Mouse (Mus musculus) MEL (cell line): Measurements from ENCODE around the gene Pgpep1l. TPM values are rescaled to one million over a fixed set of nuclear protein-coding genes. Genes with fewer than 3 reads are reported as not detected.

Experiments
- DNase-seq: peaks from one replicate; pipeline ENCODE4 v3.0.0; 2011; ENCODE audit warnings: low read depth, low spot score
- H3K27ac ChIP-seq: 2 replicates; pipeline ENCODE4 v1.5.1; 2012; ENCODE audit warnings: low read depth, mild to moderate bottlenecking, control low read depth, low read length, moderate library complexity; ENCODE audit not compliant: control insufficient read depth
- H3K27me3 ChIP-seq, 2 experiments: fragments of 150-350 bp in 1 of 2; sonication (generic) in 1 of 2; 2 replicates each; pipeline ENCODE4 v1.6.1; 2012; ENCODE audit warnings: low read length in 2 of 2, mild to moderate bottlenecking in 2 of 2, improper control_type of control experiment in 1 of 2, moderate library complexity in 1 of 2; ENCODE audit not compliant: insufficient read depth in 2 of 2, control insufficient read depth in 1 of 2
- H3K36me3 ChIP-seq, 2 experiments: 2 replicates each; pipeline ENCODE4 v1.6.1; 2012 to 2014; ENCODE audit warnings: low read length in 2 of 2, improper control_type of control experiment in 1 of 2, inconsistent platforms in 1 of 2, mild to moderate bottlenecking in 1 of 2; ENCODE audit not compliant: insufficient read depth in 2 of 2, control insufficient read depth in 1 of 2
- H3K4me1 ChIP-seq, 2 experiments: fragments of 150-350 bp in 1 of 2; sonication (generic) in 1 of 2; 2 replicates each; pipeline ENCODE4 v1.6.1; 2012; ENCODE audit warnings: low read length in 2 of 2, improper control_type of control experiment in 1 of 2, mild to moderate bottlenecking in 1 of 2; ENCODE audit not compliant: insufficient read depth in 2 of 2, control insufficient read depth in 1 of 2
- H3K4me3 ChIP-seq, 2 experiments: fragments of 150-350 bp in 1 of 2; sonication (generic) in 1 of 2; 2 replicates each; pipeline ENCODE4 v1.5.1; 2012; ENCODE audit warnings: low read depth in 2 of 2, low read length in 2 of 2, mild to moderate bottlenecking in 2 of 2, moderate library complexity in 2 of 2, control low read depth in 1 of 2, improper control_type of control experiment in 1 of 2; ENCODE audit not compliant: control insufficient read depth in 1 of 2, insufficient read depth in 1 of 2
- H3K79me2 ChIP-seq: 2 replicates; pipeline ENCODE4 v1.6.1; 2012; ENCODE audit warnings: mild to moderate bottlenecking, low read length, moderate library complexity; ENCODE audit not compliant: control insufficient read depth, poor library complexity, insufficient read depth
- H3K9ac ChIP-seq: 2 replicates; pipeline ENCODE4 v1.6.1; 2012; ENCODE audit warnings: low read depth, mild to moderate bottlenecking, control low read depth, low read length, moderate library complexity; ENCODE audit not compliant: control insufficient read depth, poor library complexity, severe bottlenecking
- H3K9me3 ChIP-seq: fragments of 150-350 bp; sonication (generic); replicated peaks from 2 replicates; pipeline ENCODE4 v1.6.1; 2012; ENCODE audit warnings: mild to moderate bottlenecking, low read length, improper control_type of control experiment, moderate library complexity; ENCODE audit not compliant: insufficient read depth
- BHLHE40 ChIP-seq: IDR thresholded peaks from 2 replicates; pipeline ENCODE4 v1.6.1; 2012; ENCODE audit warnings: low read depth, mild to moderate bottlenecking, inconsistent platforms, low read length, improper control_type of control experiment, borderline replicate concordance
- CHD1 ChIP-seq: IDR thresholded peaks from 2 replicates; pipeline ENCODE4 v1.6.1; 2012; ENCODE audit warnings: low read depth, mild to moderate bottlenecking, inconsistent platforms, low read length, improper control_type of control experiment
- CTCF ChIP-seq, 3 experiments: IDR thresholded peaks in 2 of 3; conservative IDR thresholded peaks in 1 of 3; 2 replicates each; pipeline ENCODE4 v1.5.1; 2011 to 2012; ENCODE audit warnings: low read length in 3 of 3, low read depth in 2 of 3, mild to moderate bottlenecking in 2 of 3, improper control_type of control experiment in 1 of 3, inconsistent platforms in 1 of 3, mixed read lengths in 1 of 3, moderate library complexity in 1 of 3; ENCODE audit not compliant: control insufficient read depth in 1 of 3, insufficient read depth in 1 of 3, poor library complexity in 1 of 3, severe bottlenecking in 1 of 3
- E2F4 ChIP-seq: IDR thresholded peaks from 2 replicates; pipeline ENCODE4 v1.6.1; 2011; ENCODE audit warnings: low read depth, low read length, improper control_type of control experiment, borderline replicate concordance
- EP300 ChIP-seq, 2 experiments: IDR thresholded peaks; 2 replicates each; pipeline ENCODE4 v1.6.1; 2011; ENCODE audit warnings: improper control_type of control experiment in 2 of 2, low read length in 2 of 2, low read depth in 1 of 2, mild to moderate bottlenecking in 1 of 2
- ETS1 ChIP-seq: IDR thresholded peaks from 2 replicates; pipeline ENCODE4 v1.6.1; 2012; ENCODE audit warnings: low read depth, mild to moderate bottlenecking, inconsistent platforms, low read length, improper control_type of control experiment, moderate library complexity
- GABPA ChIP-seq: IDR thresholded peaks from 2 replicates; pipeline ENCODE4 v1.6.1; 2012; ENCODE audit warnings: low read depth, mild to moderate bottlenecking, inconsistent platforms, low read length, improper control_type of control experiment, moderate library complexity
- GATA1 ChIP-seq: IDR thresholded peaks from 2 replicates; pipeline ENCODE4 v1.6.1; 2011; ENCODE audit warnings: low read depth, low read length, improper control_type of control experiment
- HCFC1 ChIP-seq: IDR thresholded peaks from 2 replicates; pipeline ENCODE4 v1.6.1; 2012; ENCODE audit warnings: low read depth, mild to moderate bottlenecking, inconsistent platforms, low read length, improper control_type of control experiment, moderate library complexity
- JUND ChIP-seq: IDR thresholded peaks from 2 replicates; pipeline ENCODE4 v1.6.1; 2011; ENCODE audit warnings: low read depth, mild to moderate bottlenecking, improper control_type of control experiment, low read length
- KAT2A ChIP-seq: conservative IDR thresholded peaks from 2 replicates; pipeline ENCODE4 v1.6.1; 2012; ENCODE audit warnings: low read depth, low read length, improper control_type of control experiment, inconsistent platforms
- MAFK ChIP-seq: IDR thresholded peaks from 2 replicates; pipeline ENCODE4 v1.6.1; 2011; ENCODE audit warnings: low read depth, mild to moderate bottlenecking, low read length, improper control_type of control experiment, borderline replicate concordance
- MAZ ChIP-seq: IDR thresholded peaks from 2 replicates; pipeline ENCODE4 v1.6.1; 2012; ENCODE audit warnings: low read depth, mild to moderate bottlenecking, inconsistent platforms, low read length, improper control_type of control experiment
- MEF2A ChIP-seq: IDR thresholded peaks from 2 replicates; pipeline ENCODE4 v1.6.1; 2014; ENCODE audit warnings: low read depth, mild to moderate bottlenecking, inconsistent platforms, low read length, improper control_type of control experiment; ENCODE audit not compliant: poor library complexity, insufficient replicate concordance, severe bottlenecking; ENCODE audit errors: extremely low read depth
- MYB ChIP-seq: IDR thresholded peaks from 2 replicates; pipeline ENCODE4 v1.6.1; 2011; ENCODE audit warnings: mild to moderate bottlenecking, low read depth, low read length, improper control_type of control experiment
- MYC ChIP-seq: IDR thresholded peaks from 2 replicates; pipeline ENCODE4 v1.6.1; 2011; ENCODE audit warnings: low read depth, mild to moderate bottlenecking, low read length, improper control_type of control experiment, moderate library complexity
- POLR2A ChIP-seq, 2 experiments: IDR thresholded peaks; 2 replicates each; pipeline ENCODE4 v1.6.1; 2011 to 2012; ENCODE audit warnings: low read length in 2 of 2, mild to moderate bottlenecking in 2 of 2, control low read depth in 1 of 2, improper control_type of control experiment in 1 of 2, low read depth in 1 of 2, moderate library complexity in 1 of 2; ENCODE audit not compliant: control insufficient read depth in 1 of 2, insufficient read depth in 1 of 2, poor library complexity in 1 of 2
- POLR2AphosphoS5 ChIP-seq: IDR thresholded peaks from 2 replicates; pipeline ENCODE4 v1.6.1; 2012; ENCODE audit warnings: low read depth, borderline replicate concordance, mild to moderate bottlenecking, inconsistent platforms, low read length, moderate library complexity, mixed read lengths
- SIN3A ChIP-seq: IDR thresholded peaks from 2 replicates; pipeline ENCODE4 v1.6.1; 2012; ENCODE audit warnings: low read length, improper control_type of control experiment, inconsistent platforms
- SMC3 ChIP-seq: IDR thresholded peaks from 2 replicates; pipeline ENCODE4 v1.6.1; 2011; ENCODE audit warnings: low read depth, low read length, improper control_type of control experiment
- TAL1 ChIP-seq: IDR thresholded peaks from 2 replicates; pipeline ENCODE4 v1.6.1; 2012; ENCODE audit warnings: mild to moderate bottlenecking, inconsistent platforms, low read length, moderate library complexity, mixed read lengths
- TBP ChIP-seq: IDR thresholded peaks from 2 replicates; pipeline ENCODE4 v1.8.0; 2011; ENCODE audit warnings: low read depth, low read length, improper control_type of control experiment
- TCF12 ChIP-seq: IDR thresholded peaks from 2 replicates; pipeline ENCODE4 v1.6.1; 2014; ENCODE audit warnings: low read depth, mild to moderate bottlenecking, inconsistent platforms, low read length, improper control_type of control experiment, moderate library complexity
- UBTF ChIP-seq: IDR thresholded peaks from 2 replicates; pipeline ENCODE4 v1.6.1; 2012; ENCODE audit warnings: low read depth, mild to moderate bottlenecking, inconsistent platforms, low read length, improper control_type of control experiment, moderate library complexity, borderline replicate concordance; ENCODE audit not compliant: insufficient read depth
- ZKSCAN1 ChIP-seq: IDR thresholded peaks from 2 replicates; pipeline ENCODE4 v1.6.1; 2012; ENCODE audit warnings: low read depth, mild to moderate bottlenecking, inconsistent platforms, low read length, improper control_type of control experiment, moderate library complexity
- ZMIZ1 ChIP-seq: IDR thresholded peaks from 2 replicates; pipeline ENCODE4 v1.6.1; 2012; ENCODE audit warnings: low read depth, mild to moderate bottlenecking, inconsistent platforms, low read length, improper control_type of control experiment, moderate library complexity
- ZNF384 ChIP-seq: IDR thresholded peaks from 2 replicates; pipeline ENCODE4 v1.6.1; 2012; ENCODE audit warnings: low read depth, mild to moderate bottlenecking, inconsistent platforms, low read length, improper control_type of control experiment
- polyA plus RNA-seq, 2 experiments: library from polyadenylated mRNA; stranded (reverse) in 1 of 2; unstranded in 1 of 2; fragments of >175 nt in 1 of 2; fragments of >200 nt in 1 of 2; gene quantifications; 2 replicates each; pipeline versions ENCODE4 v1.2.1 to v1.2.4; 2012; ENCODE audit warnings: low replicate concordance in 2 of 2, low read depth in 1 of 2; ENCODE audit not compliant: insufficient read length in 2 of 2, insufficient read depth in 1 of 2, missing spikeins in 1 of 2
- total RNA-seq: library from RNA; depleted of rRNA; stranded (reverse); fragments of 300-350 nt; gene quantifications from 2 replicates; pipeline ENCODE4 v1.2.3, GENCODE M21; 2012

Pgpep1l gene
- total and polyA plus RNA-seq, 3 experiments = not detected

DNA sequence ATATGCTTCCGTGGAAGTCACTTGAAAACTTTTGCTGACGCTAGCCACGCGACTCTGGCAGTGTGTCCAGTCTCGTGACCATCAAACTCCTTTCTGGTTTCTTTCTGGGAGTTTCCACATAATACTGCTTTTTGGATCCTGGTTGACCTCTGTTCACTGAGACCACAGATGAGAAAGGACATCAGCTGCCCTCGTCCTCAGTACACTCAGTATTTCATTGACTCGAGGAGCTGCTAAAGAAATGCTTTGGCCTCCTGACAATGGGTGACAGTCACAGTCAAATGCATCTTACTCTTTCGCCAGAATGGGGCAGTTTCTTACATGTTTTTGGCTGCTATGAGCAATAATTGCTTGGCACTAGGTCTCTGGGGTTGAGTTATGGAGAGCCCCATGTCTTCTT is 17.8 kb downstream of the Pgpep1l start:
- no peaks in the 10 kb centered on the region for H3K9me3 ChIP-seq
- no peak overlapping the region for H3K9ac ChIP-seq
- no peaks in the 10 kb centered on the region for H3K36me3 ChIP-seq
- no peaks in the 10 kb centered on the region; a peak in 1 of 4 replicates for H3K27me3 ChIP-seq
- H3K79me2 ChIP-seq = no peaks in the 10 kb centered on the region
- TF ChIP-seq TCF12 = no peak
- no peak for TF ChIP-seq MYC
- no peak for TF ChIP-seq ETS1
- TF ChIP-seq GABPA = no peak
- no peak for TF ChIP-seq TBP
- no peak for TF ChIP-seq MEF2A
- no peak for TF ChIP-seq JUND
- no peak for TF ChIP-seq ZKSCAN1
- no peak for TF ChIP-seq CTCF (IDR thresholded peaks at IDR 0.05 in 2 of 3, conservative IDR thresholded peaks at IDR 0.05 in 1 of 3; ENCODE audit: control insufficient read depth in 1 of 3, insufficient read depth in 1 of 3, low read depth in 2 of 3, low read length in 3 of 3, poor library complexity in 1 of 3, severe bottlenecking in 1 of 3)
- TF ChIP-seq MYB = no peak
- no peak for TF ChIP-seq MAFK
- no peak for TF ChIP-seq KAT2A
- TF ChIP-seq E2F4 = no peak
- TF ChIP-seq GATA1 = no peak
- no peak for TF ChIP-seq MAZ
- no peak for TF ChIP-seq HCFC1
- no peak for TF ChIP-seq POLR2A (IDR thresholded peaks at IDR 0.05; ENCODE audit: control insufficient read depth in 1 of 2, insufficient read depth in 1 of 2, low read depth in 1 of 2, low read length in 2 of 2, poor library complexity in 1 of 2)
- no peaks in the 10 kb centered on the region for H3K4me1 ChIP-seq
- no peak for DNase-seq
- H3K27ac ChIP-seq = no peak overlapping the region
- no peak overlapping the region for H3K4me3 ChIP-seq

- DNase-seq = no peak
- no peak overlapping the region for H3K4me3 ChIP-seq
- H3K4me1 ChIP-seq = no peaks in the 10 kb centered on the region
- no peaks in the 10 kb centered on the region for H3K36me3 ChIP-seq
- no peak for TF ChIP-seq MEF2A
- TF ChIP-seq CHD1 = no peak
- no peak for TF ChIP-seq CTCF (IDR thresholded peaks at IDR 0.05 in 2 of 3, conservative IDR thresholded peaks at IDR 0.05 in 1 of 3; ENCODE audit: control insufficient read depth in 1 of 3, insufficient read depth in 1 of 3, low read depth in 2 of 3, low read length in 3 of 3, poor library complexity in 1 of 3, severe bottlenecking in 1 of 3)
- TF ChIP-seq POLR2A (IDR thresholded peaks at IDR 0.05; ENCODE audit: control insufficient read depth in 1 of 2, insufficient read depth in 1 of 2, low read depth in 1 of 2, low read length in 2 of 2, poor library complexity in 1 of 2) = no peak
- TF ChIP-seq POLR2AphosphoS5 = no peak
- no peak for TF ChIP-seq TAL1
- TF ChIP-seq GATA1 = no peak
- no peak for TF ChIP-seq EP300 (IDR thresholded peaks at IDR 0.05; ENCODE audit: low read depth in 1 of 2, low read length in 2 of 2)
- no peak for TF ChIP-seq ZMIZ1
- no peak for TF ChIP-seq SIN3A
- TF ChIP-seq MYB = no peak
- TF ChIP-seq ZNF384 = no peak
- TF ChIP-seq BHLHE40 = no peak
- no peak for TF ChIP-seq SMC3
- TF ChIP-seq GABPA = no peak
- TF ChIP-seq UBTF = no peak
- no peak for TF ChIP-seq KAT2A
- TF ChIP-seq HCFC1 = no peak
- TF ChIP-seq, all 39 proteins: peak for 0
- Histone ChIP-seq H3K79me2 (no peaks in the 10 kb centered on the region), H3K27me3 (peaks cover 0 to 2% of the 10 kb centered on the region in 2 experiments; a peak in 1 of 4 replicates), H3K9ac (no peak overlapping the region), H3K27ac (no peak overlapping the region), H3K9me3 (no peaks in the 10 kb centered on the region)
Measured at GRCm38 (mm10) chr7:68245681-68246080, 18.4 kb downstream of the Pgpep1l start.
